Comparison of ENCODE assay signal across 9 mouse cellular contexts in the genomic region with DNA sequence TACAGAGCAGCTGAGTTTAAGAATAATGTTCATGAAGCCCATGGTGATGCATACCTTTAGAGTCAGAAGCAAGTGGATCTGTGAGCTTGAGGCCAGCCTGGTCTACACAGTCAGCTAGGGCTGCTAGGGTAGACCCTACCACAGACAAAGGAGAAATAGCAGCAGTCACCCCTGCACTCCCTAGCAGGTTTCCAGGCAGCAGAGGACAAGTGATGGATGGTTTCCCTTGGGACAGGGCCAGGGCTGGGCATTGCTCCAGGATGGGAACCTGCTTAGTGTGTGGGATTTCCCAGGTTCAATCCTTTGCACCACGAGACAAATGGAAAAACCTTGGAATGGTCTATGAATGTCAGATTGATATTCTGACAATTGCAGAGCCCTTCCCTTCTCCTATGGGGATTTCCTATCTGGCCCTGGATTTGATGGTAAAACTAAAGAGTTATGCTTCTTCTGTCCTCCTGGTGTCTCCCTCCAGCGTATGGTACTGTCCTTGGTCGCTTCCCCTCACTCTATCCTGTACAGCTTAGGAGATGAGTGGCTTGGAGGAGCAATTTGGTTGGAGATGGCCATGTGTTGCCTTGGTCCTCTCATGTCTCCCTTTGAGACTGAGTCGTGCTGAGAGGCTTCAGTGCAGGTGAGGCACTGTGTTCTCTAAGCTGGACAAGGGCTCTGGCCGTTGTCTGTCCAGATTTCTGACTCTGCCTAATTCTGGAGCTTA. TPM values are rescaled to one million over a fixed set of nuclear protein-coding genes. Genes with fewer than 3 reads are reported as not detected.
DNase-seq lines count a peak whose midpoint lies in the region; TF ChIP-seq lines count a peak whose summit lies in the region.
"Had no signal": no experiment of that assay in that cellular context is flagged by ENCODE, and none has a peak within 500 bp of the region (broad histone marks: within the 10 kb centered on the region; RNA-seq: fewer than 3 reads in every experiment).

No protein-coding gene starts in this region.

- H3K4me3 ChIP-seq in layer of hippocampus, adult 2 months = no peak overlapping the region
- H3K4me3 ChIP-seq: embryonic facial prominence, embryonic 13.5 days; midbrain, embryonic 15.5 days had no signal

- 0 out of 2 replicates have a peak, but pooled peaks have one; percentile 21 for TF ChIP-seq CTCF in layer of hippocampus, adult 2 months (conservative IDR thresholded peaks at IDR 0.05)

- H3K27ac ChIP-seq in layer of hippocampus, adult 2 months = no peak overlapping the region
- H3K27ac ChIP-seq: embryonic facial prominence, embryonic 13.5 days; midbrain, embryonic 15.5 days had no signal

- DNase-seq in layer of hippocampus, adult 2 months (ENCODE audit: low spot score in 2 of 2) = no peak
- DNase-seq in layer of hippocampus, adult 18-20 months (ENCODE audit: low spot score in 2 of 2) = no peak
- DNase-seq in adrenal gland, postnatal 25 days = peak; percentile 72
- DNase-seq in kidney, adult 9 months = peak; percentile 80
- DNase-seq in ovary, postnatal 14 days (ENCODE audit: low spot score) = peak; percentile 49
- DNase-seq in yolk sac, embryonic 10.5 days (ENCODE audit: low spot score) = no peak
- no peak for DNase-seq in right cerebral cortex, postnatal 10 days (ENCODE audit: low spot score in 2 of 2)

RNA-seq across cellular contexts. Expression of a gene that starts 13.9 kb away (rescaled TPM):
- total RNA-seq in layer of hippocampus, adult 2 months (2021) = under 1 TPM; 0.33 to 0.86 TPM
- total RNA-seq in layer of hippocampus, adult 18-20 months (2021) = under 1 TPM; 0.27 to 0.41 TPM
- total RNA-seq in adrenal gland, postnatal 25 days (2021) = 0.70 TPM in 1 of 2 replicates, not detected in the other

RNA-seq across cellular contexts. Expression of a gene that starts 17.9 kb away (rescaled TPM):
- 100 to 1,000 TPM; 211 to 234 TPM for total RNA-seq in layer of hippocampus, adult 2 months (2021)
- total RNA-seq in layer of hippocampus, adult 18-20 months (2021) = 100 to 1,000 TPM; 221 to 222 TPM
- 175 and 224 TPM in 2 replicates for total RNA-seq in adrenal gland, postnatal 25 days (2021)

RNA-seq across cellular contexts. Expression of a gene that starts 37.1 kb away (rescaled TPM):
- 10 to 100 TPM; 44.3 to 44.9 TPM for total RNA-seq in layer of hippocampus, adult 2 months (2021)
- total RNA-seq in layer of hippocampus, adult 18-20 months (2021) = 10 to 100 TPM; 44.3 to 48.5 TPM
- 31.6 and 32.6 TPM in 2 replicates for total RNA-seq in adrenal gland, postnatal 25 days (2021)

RNA-seq across cellular contexts. Expression of a gene that starts 51.6 kb away (rescaled TPM):
- total RNA-seq in layer of hippocampus, adult 2 months (2021) = 10 to 100 TPM; 16.6 to 18.8 TPM
- total RNA-seq in layer of hippocampus, adult 18-20 months (2021) = 10 to 100 TPM; 21.1 to 27.2 TPM
- total RNA-seq in adrenal gland, postnatal 25 days (2021) = 13.8 and 17.1 TPM in 2 replicates

RNA-seq across cellular contexts. Expression of a gene that starts 55.1 kb away (rescaled TPM):
- 1 to 10 TPM; 2.4 to 3.8 TPM for total RNA-seq in layer of hippocampus, adult 2 months (2021)
- 1 to 10 TPM; 1.7 to 2.7 TPM for total RNA-seq in layer of hippocampus, adult 18-20 months (2021)
- total RNA-seq in adrenal gland, postnatal 25 days (2021) = 2.0 and 3.0 TPM in 2 replicates

Comparison
In these comparisons a context has a peak if more than half of its experiments do, and no peak if none do; other contexts are left out.
1. DNase-seq: peak in adrenal gland, postnatal 25 days (single experiment), kidney, adult 9 months (single experiment) and ovary, postnatal 14 days (single experiment); none in layer of hippocampus, adult 2 months (0 of 2), layer of hippocampus, adult 18-20 months (0 of 2), yolk sac, embryonic 10.5 days (single experiment) and right cerebral cortex, postnatal 10 days (0 of 2).